8 mouse cellular contexts compared by ENCODE assay signal in genomic region chr2:119897090-119897732, GRCm38 (mm10). TPM values are rescaled to one million over a fixed set of nuclear protein-coding genes. Genes with fewer than 3 reads are reported as not detected.
A peak's percentile ranks its signal among the peaks of the same experiment; 100 is the strongest.
DNase-seq lines count a peak whose midpoint lies in the region; ATAC-seq and TF ChIP-seq lines count a peak whose summit lies in the region.

TSS of gene Mga (plus strand) at chr2:119897228.

- no peaks in the 10 kb centered on the region for H3K9me3 ChIP-seq in ES-Bruce4 (replicated peaks; ENCODE audit: control insufficient read depth, insufficient read depth, low read length, poor library complexity, severe bottlenecking)
- no peaks in the 10 kb centered on the region for H3K9me3 ChIP-seq in forebrain, embryonic 13.5 days (replicated peaks)
- H3K9me3 ChIP-seq in liver, postnatal 0 days (ENCODE audit: low read length) = no peaks in the 10 kb centered on the region
- H3K9me3 ChIP-seq in neural tube, embryonic 14.5 days (ENCODE audit: control insufficient read depth, low read length) = no peaks in the 10 kb centered on the region

- H3K9ac ChIP-seq in ES-Bruce4 (ENCODE audit: low read depth, poor library complexity, severe bottlenecking) = peak within 1 kb of the TSS; percentile 34
- H3K9ac ChIP-seq in forebrain, embryonic 13.5 days = peak within 1 kb of the TSS; percentile 67
- H3K9ac ChIP-seq in liver, postnatal 0 days (replicated peaks) = peak within 1 kb of the TSS; percentile 63
- peak within 1 kb of the TSS; percentile 37 for H3K9ac ChIP-seq in neural tube, embryonic 14.5 days (replicated peaks; ENCODE audit: low read depth, low read length)

- under 1% methylated on average over 58 of the region's 58 CpGs for WGBS in forebrain, embryonic 13.5 days
- under 1% methylated on average over 58 of the region's 58 CpGs for WGBS in large intestine, adult 2 months
- WGBS in liver, postnatal 0 days (ENCODE audit: insufficient replicate concordance) = under 1% methylated on average over 55 of the region's 58 CpGs
- WGBS in neural tube, embryonic 14.5 days = under 1% methylated on average over 58 of the region's 58 CpGs

- ATAC-seq in cerebellum, adult (ENCODE audit: insufficient number of reproducible peaks, low FRiP score, low TSS enrichment) = peak; percentile 88
- peak; percentile 98 for ATAC-seq in forebrain, embryonic 13.5 days
- ATAC-seq in liver, postnatal 0 days = peak; percentile 94
- ATAC-seq in neural tube, embryonic 14.5 days (ENCODE audit: low read depth) = peak; percentile 98

- peak within 1 kb of the TSS; percentile 79 for H3K4me3 ChIP-seq in ES-Bruce4 (ENCODE audit: low read depth, low read length)
- peak within 1 kb of the TSS; percentile 51 for H3K4me3 ChIP-seq in forebrain, embryonic 13.5 days
- H3K4me3 ChIP-seq in liver, postnatal 0 days (ENCODE audit: low read depth, low read length) = peak within 1 kb of the TSS; percentile 49
- H3K4me3 ChIP-seq in neural tube, embryonic 14.5 days (ENCODE audit: low read depth, low read length) = peak within 1 kb of the TSS; percentile 57

- TF ChIP-seq EP300 in ES-Bruce4 (IDR thresholded peaks at IDR 0.05; ENCODE audit: insufficient read depth, low read depth, low read length) = no peak; the same call in 1 of the 2 replicates
- no peak for TF ChIP-seq EP300 in liver, postnatal 0 days (IDR thresholded peaks at IDR 0.05; ENCODE audit: low read depth)

- peak within 1 kb of the TSS; percentile 83 for H3K27ac ChIP-seq in ES-Bruce4 (ENCODE audit: insufficient read depth, low read length)
- peak within 1 kb of the TSS; percentile 87 for H3K27ac ChIP-seq in forebrain, embryonic 13.5 days
- peak within 1 kb of the TSS; percentile 92 for H3K27ac ChIP-seq in liver, postnatal 0 days (ENCODE audit: low read depth)
- H3K27ac ChIP-seq in neural tube, embryonic 14.5 days (ENCODE audit: low read depth, low read length) = peak within 1 kb of the TSS; percentile 84

- intact Hi-C loops in heart, postnatal 10 days (cut with DNase I) = loop anchor here (2.0 kb wide), 1 partner anchor 110 kb away; the partner anchor contains the start of gene Rpap1

- peak within 1 kb of the TSS; percentile 69 for H3K4me2 ChIP-seq in forebrain, embryonic 13.5 days
- H3K4me2 ChIP-seq in liver, postnatal 0 days (ENCODE audit: low read depth, low read length) = peak within 1 kb of the TSS; percentile 88
- peak within 1 kb of the TSS; percentile 85 for H3K4me2 ChIP-seq in neural tube, embryonic 14.5 days (ENCODE audit: low read depth, low read length)

- H3K27me3 ChIP-seq in ES-Bruce4 (ENCODE audit: control insufficient read depth, insufficient read depth, low read length, poor library complexity, severe bottlenecking) = no peaks in the 10 kb centered on the region
- H3K27me3 ChIP-seq in forebrain, embryonic 13.5 days = no peaks in the 10 kb centered on the region
- H3K27me3 ChIP-seq in liver, postnatal 0 days (ENCODE audit: insufficient read depth, low read length) = no peaks in the 10 kb centered on the region
- no peaks in the 10 kb centered on the region for H3K27me3 ChIP-seq in neural tube, embryonic 14.5 days (ENCODE audit: control insufficient read depth, insufficient read depth, low read length)

- peaks cover 5% of the 10 kb centered on the region for H3K36me3 ChIP-seq in ES-Bruce4 (ENCODE audit: control insufficient read depth, insufficient read depth, low read length, poor library complexity, severe bottlenecking)
- no peaks in the 10 kb centered on the region for H3K36me3 ChIP-seq in forebrain, embryonic 13.5 days (ENCODE audit: poor library complexity, severe bottlenecking)
- H3K36me3 ChIP-seq in liver, postnatal 0 days (replicated peaks; ENCODE audit: insufficient read depth, low read length) = no peaks in the 10 kb centered on the region
- no peaks in the 10 kb centered on the region for H3K36me3 ChIP-seq in neural tube, embryonic 14.5 days (ENCODE audit: control insufficient read depth, insufficient read depth, low read length)

- DNase-seq in heart, postnatal 10 days = peak; percentile 97 to 98
- DNase-seq in large intestine, adult 2 months (ENCODE audit: low read depth, low spot score) = peak; percentile 86
- peak; percentile 97 for DNase-seq in liver, postnatal 0 days
- peak; percentile 98 for DNase-seq in testis, postnatal 10 days (ENCODE audit: low spot score)

- TF ChIP-seq POLR2A in ES-Bruce4 (IDR thresholded peaks at IDR 0.05; ENCODE audit: insufficient read depth, low read length) = peak; percentile 6

- no peak for TF ChIP-seq CTCF in ES-Bruce4 (IDR thresholded peaks at IDR 0.05; ENCODE audit: low read depth, low read length)
- TF ChIP-seq CTCF in liver, postnatal 0 days (IDR thresholded peaks at IDR 0.05; ENCODE audit: low read depth) = peak; percentile 16; the same call in 1 of the 2 replicates

- no peaks in the 10 kb centered on the region for H3K4me1 ChIP-seq in ES-Bruce4 (ENCODE audit: control insufficient read depth, insufficient read depth, low read length)
- H3K4me1 ChIP-seq in forebrain, embryonic 13.5 days = peaks cover 20% of the 10 kb centered on the region
- peaks cover 23% of the 10 kb centered on the region for H3K4me1 ChIP-seq in liver, postnatal 0 days (ENCODE audit: insufficient read depth)
- peaks cover 13% of the 10 kb centered on the region for H3K4me1 ChIP-seq in neural tube, embryonic 14.5 days (ENCODE audit: control insufficient read depth, insufficient read depth, low read length)

RNA-seq across cellular contexts. Expression of gene Mga, which starts in this region (rescaled TPM):
- 137 and 147 TPM in 2 replicates for polyA plus RNA-seq in ES-Bruce4 (2011; ENCODE audit: insufficient read depth, insufficient read length, low read depth, missing spikeins)
- polyA plus RNA-seq in forebrain, embryonic 13.5 days (2015; fragmentation: Nextera tagmentation; extraction: Ambion mirVana) = 28.5 and 28.8 TPM in 2 replicates
- total RNA-seq in heart, postnatal 10 days (2021) = 10 to 100 TPM; 53.2 to 54.4 TPM
- polyA plus RNA-seq in large intestine, adult 2 months (2012; rRNA removed) = 4.3 and 10.9 TPM in 2 replicates
- 4.3 and 4.6 TPM in 2 replicates for polyA plus RNA-seq in liver, postnatal 0 days (2015; fragmentation: Nextera tagmentation; extraction: Ambion mirVana)
- polyA plus RNA-seq in neural tube, embryonic 14.5 days (2014; fragmentation: Nextera tagmentation; extraction: Ambion mirVana) = 37.5 and 44.2 TPM in 2 replicates

Comparison
In these comparisons a context has a peak if more than half of its experiments do, and no peak if none do; other contexts are left out.
1. Peak in every context shown above with its lines: DNase-seq, ATAC-seq, H3K4me3 ChIP-seq and H3K27ac ChIP-seq.